Mouse (Mus musculus) naive thymus-derived CD4-positive, alpha-beta T cell, adult 2 months (primary cell): ENCODE measurements around the gene Adssl1.

ENCODE experiments used
- DNase-seq: peaks from one replicate; pipeline ENCODE4 v3.0.0-alpha.2; 2011; ENCODE audit warnings: low read depth

The Adssl1 gene

DNA sequence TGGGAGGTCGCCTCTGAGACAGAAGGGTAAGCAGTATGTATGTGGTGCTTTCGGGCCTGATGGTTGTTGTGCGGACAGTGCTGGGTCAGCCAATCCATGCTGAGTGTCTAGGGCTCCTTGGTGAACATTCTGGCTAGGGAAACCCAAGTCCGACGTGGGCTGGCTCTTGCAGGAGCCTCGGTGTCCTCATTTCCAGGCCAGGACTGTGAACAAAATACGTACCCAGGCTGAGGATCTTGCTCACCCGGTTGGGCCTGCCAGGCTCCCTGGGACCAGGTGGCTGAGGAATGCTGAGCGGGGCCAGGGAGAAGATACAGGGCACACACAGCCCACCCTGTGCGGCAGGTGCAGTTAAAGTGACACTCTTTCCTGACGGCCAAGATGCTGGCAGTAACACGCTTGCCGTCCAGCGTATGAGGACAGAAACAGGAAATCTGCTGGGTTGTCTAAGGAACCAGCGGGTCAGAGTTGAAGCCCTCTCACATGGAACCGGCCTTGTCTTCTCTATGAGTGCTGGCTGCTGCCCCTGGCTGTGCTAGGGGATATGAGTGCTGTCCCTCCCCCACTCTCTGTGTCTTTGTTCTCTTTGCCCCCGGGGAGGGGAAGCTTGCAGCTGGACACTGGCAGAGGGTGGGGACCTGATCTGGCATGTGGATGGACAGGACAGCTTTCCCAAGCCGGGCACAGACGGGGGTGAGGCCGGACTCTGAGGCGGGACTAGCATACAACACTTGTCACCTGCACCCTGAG lies 26.7 kb upstream of the Adssl1 start:
- no peak for DNase-seq

DNA sequence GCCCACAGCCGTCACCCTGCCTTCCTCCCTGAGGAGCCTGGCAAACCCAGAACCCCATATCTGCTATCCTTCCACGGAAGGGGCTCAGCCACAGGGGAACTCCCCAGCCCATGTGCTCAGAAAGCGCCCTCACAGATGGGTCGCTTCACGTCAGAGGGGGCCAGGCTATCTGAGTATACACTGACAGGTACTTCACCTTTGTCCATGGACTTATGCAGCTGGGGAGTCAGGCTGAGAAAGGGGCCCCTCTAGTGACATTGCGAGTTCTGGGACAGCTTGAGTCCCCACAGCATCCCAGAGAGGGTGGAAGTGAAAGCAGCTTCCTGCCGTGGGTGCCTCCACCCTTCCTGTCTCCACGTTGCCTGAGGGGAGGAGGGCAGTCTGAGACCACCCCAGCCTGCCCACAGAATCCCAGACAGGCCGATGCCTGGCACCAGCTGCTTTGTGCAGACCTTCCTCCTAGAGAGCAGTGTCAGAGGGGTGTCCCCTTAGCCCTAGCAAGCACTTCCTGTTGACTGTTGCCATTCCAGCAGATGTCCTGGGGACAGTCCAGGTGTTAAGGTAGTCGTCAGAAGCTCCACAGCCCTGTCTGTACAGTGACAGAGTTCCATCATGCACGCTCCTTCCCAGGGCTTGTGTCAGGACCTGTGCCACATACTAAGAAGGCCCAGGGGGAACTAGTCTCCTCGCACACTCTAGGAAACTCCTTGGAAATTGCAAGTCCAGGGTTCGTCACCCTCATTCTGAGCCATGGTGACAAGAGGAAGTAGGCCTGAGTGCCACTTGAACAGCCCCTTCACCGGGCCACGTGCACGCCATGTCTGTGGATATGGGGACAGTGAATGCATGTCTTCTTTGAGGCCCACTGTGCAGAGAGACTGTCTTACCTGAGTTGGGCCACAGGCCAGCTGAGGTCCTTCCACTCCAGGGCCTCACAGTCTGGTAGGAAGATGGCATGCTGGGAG lies 25.6 kb upstream of the Adssl1 start:
- DNase-seq = peak; percentile 59

DNA sequence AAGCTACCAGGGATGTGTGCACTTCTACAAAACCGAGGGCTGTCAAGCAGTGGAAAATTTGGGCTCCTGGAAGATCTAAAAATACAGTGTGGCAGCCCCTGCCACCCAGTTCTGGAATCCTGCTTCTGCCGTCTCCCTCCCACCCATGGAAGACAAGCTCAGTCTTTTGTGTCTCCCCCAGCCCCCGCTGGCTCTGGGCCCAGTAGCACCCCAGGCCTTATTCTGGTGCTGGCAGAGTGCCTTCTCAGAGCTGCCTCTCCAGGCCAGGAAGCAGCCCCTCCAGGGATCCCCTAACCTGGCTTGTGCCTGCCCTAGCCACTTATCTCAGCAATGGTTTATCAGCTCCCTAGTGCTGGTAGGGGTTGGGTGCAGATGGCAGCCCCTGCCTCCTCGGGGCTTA lies 24.9 kb upstream of the Adssl1 start:
- no peak for DNase-seq

DNA sequence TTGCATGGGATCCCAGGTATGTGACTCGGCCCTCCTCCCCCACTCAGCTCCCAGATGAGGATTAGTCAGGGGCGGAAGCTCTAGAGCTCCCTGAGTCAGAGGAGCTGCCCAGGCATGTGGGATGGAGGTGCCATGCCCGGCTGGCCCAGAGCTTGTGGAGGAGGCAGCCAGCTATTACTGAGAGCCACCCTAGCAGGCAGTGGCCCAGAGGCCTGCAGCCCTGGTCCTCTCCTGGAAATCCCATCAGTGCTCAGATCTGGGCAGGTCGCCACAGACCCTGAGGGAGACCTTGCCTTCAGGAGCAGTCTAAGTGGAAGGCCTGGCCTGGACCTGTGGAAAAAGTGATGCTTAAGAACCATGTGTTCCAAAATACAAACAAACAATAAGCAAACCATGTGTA lies 24.2 kb upstream of the Adssl1 start:
- DNase-seq = no peak

DNA sequence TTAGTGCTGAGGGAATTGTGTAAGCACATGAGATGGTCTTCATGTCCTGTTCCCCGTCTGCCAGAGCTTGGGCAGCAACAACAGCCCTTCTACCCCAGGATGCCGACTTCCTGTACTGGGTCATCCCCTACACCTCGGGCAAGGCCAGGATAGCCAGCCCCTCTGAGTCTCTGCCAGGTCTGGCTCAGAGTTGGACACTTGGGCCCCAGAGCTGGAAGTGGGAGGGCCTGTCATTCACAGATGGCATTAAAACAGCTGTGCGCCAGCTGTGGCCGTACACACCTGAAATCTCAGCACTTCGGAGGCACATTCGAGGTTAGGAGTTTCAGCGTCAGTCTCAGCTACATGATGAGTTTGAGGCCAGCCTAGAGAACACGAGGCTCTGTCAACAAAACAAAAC lies 23.4 kb upstream of the Adssl1 start:
- DNase-seq = no peak

DNA sequence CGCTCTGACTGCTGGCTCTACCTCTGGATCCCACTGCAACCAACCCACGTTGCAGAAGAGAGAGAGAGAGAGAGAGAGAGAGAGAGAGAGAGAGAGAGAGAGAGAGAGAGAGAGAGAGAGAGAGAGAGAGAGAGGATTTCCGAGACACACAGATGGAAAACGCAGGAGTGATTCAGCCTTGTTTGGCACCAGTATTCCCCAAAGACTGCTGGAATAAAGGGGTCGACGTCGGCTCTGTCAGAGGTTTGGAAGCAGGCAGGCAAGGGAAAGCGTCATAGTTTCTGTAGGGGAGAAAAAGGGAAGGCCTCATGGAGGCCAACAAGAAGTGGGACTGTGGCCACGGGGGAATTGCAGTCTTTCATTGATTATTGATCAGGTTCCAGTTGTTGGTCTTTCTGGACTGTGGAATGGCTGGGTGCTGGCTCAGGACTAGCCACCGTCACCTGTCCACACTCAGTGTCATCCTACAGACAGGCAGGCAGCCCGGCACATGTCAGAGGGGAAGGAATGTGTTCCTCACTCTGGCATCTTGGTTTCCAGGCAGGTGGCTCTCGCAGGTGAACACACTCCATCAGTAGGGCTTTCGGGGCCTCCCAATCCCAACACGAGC lies 22.8 kb upstream of the Adssl1 start:
- DNase-seq = no peak

DNA sequence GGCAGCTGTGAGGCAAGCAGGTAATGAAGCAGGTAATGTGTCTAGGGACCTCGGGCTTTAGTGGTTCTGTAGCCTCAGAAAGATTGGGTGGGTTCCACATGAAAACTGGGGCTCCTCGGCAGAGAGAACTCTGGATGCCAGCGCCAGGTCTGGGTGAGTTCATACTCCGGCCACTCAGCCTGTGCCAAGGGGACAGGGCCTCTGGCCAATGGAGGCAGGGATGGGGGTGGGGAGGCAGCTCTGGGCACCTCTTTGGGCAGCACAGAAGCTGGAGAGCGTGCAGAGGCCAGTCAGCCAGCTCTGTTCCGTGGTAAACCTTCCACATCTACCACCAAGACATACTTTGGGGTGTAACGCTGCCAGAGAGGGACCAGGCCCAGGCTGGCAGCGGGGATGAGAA lies 22.2 kb upstream of the Adssl1 start:
- DNase-seq = no peak

DNA sequence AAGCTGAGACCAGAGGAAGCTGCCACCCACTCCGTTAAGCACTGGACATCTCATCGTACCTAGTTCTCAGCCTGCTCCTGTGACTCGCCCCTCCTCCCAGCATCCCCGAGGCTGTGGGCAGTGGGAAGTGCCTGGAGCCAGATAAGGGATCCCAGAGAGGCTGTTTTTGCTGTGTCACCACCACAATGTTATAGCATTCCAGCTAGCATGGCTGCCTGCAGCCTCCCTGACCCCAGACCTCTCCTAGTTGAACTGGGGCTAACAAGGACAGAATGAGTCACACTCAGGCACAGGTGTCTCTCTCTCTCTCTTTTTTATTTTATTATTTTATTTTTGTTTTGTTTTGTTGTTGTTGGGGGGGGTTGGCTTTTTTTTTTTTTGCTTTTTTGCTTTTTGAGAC lies 20.6 kb upstream of the Adssl1 start:
- no peak for DNase-seq

DNA sequence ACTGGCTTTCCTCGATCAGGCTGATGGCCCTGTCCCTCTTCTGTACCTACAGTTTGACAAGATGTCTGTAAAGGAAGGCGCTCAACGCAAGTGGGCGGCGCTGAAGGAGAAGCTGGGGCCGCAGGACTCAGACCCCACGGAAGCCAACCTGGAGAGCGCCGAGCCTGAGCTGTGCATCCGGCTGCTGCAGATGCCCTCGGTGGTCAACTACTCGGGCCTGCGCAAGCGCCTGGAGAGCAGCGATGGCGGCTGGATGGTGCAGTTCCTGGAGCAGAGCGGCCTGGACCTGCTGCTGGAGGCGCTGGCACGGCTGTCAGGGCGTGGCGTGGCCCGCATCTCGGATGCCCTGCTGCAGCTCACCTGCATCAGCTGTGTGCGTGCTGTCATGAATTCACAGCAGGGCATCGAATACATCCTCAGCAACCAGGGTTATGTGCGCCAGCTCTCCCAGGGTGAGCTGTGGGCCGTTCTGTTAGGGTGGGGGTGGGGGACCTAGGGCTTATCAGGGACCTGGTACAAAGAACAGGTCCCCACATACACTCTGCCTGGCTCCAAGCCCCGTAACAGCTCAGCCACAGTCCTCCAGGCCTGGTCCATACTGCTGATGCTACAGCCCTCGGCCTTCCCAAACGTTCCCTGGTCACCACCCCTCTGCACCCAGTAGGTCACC lies 19.8 kb upstream of the Adssl1 start:
- DNase-seq = no peak

DNA sequence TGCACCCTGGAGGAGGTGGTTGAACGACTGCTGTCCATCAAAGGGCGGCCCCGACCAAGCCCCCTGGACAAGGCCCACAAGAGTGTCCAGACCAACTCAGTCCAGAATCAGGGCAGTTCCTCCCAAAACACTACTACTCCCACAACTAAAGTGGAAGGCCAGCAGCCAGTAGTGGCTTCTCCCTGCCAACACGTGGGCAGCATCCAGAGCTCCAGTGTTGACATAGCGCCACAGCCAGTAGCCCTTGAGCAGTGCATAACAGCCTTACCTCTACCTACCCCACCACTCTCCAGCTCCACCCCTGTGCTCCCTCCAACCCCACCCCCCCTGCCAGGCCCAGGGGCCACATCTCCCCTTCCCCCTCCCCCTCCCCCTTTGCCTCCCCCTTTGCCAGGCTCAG lies 15.8 kb upstream of the Adssl1 start:
- no peak for DNase-seq

DNA sequence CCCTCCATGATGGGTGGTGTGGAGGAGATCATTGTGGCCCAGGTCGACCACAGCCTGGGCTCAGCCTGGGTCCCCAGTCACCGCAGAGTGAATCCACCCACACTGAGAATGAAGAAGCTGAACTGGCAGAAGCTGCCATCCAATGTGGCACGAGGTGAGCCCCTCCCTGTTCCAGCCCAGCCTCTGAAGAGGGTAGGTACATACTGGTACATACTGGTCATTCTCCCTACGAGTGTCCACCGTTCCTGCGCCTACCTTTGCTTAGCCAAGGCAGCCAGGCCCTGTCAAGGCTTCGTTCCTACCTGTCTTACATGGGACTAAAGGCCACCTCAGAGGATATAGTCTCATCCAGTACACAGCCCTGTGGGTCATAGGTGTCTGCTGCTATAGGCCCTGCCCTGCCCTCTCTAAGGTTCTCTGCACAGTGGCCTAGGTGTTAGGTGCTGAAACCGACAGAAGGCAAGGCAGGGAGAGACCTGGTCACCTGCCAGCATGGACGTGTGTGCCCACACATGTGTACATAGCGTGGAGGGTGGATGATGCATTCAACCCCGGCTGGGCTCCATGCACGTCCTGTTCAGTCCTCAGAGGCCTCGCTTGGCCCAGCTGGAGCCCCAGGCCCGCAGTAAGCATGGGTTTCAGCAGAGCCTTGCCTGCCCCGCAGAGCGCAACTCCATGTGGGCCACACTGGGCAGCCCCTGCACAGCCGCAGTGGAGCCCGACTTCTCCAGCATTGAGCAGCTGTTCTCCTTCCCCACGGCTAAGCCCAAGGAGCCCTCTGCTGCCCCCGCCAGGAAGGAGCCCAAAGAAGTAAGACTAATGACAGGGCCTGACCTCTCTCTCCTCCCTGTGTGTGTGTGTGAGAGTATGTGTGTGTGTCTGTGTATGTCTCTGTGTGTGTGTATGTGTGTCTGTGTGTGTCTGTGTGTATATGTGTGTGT lies 14.9 kb upstream of the Adssl1 start:
- no peak for DNase-seq

DNA sequence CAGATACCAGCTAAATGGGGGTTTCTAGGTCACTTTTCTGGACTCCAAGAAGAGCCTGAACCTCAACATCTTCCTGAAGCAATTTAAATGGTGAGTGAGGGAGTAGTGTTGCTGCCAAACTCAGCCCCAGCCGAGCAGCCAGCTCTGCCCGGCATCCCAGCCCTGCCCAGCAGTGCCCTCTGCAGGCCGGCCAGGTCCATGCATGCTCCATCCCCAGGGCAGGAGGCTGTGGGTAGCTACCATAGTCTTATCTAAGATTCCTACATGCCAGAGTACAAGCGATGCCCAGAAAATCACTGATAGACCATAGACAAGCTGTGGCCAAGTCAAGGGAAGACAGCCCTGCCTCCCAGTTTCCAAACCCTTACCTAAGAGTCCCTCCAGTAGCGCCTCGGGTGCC lies 14.1 kb upstream of the Adssl1 start:
- DNase-seq = peak; percentile 78

DNA sequence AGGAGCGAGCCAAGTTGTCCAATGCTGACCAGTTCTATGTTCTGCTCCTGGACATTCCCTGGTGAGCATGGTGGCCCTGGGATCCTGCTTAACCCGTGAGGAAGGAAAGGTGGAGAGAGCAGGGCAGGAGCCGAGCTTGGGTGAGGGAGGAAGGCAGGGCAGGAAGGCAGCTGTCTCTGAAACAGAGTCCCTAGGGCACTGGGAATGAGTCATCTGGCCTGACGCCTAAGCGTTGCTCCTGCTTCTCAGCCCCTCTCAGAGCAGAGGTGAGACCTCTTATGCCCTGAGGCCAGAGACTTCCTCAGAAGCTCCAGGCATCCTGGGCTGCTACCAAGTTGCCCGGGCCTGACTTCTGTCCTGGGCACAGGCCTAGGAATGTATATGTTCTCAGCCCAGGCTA lies 12.8 kb upstream of the Adssl1 start:
- DNase-seq = no peak

DNA sequence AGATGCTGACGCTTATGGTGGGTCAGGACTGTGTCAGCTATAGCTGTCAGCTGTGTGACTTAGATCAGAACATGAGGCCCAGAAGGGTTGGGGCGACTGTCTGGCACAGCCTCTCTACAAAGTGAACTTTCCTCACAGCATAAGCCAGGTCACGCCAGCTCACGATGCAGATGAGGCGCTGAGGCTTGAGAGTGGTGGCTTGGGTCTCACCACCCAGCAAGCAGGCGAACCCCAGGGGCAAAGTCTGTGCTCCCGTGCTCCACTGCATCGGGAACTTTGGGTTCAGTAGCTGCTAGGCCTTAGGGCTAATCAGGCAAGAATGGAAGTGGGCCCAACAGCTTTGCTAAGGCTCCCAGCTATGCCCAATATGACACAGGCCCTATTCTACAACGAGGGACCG lies 10.8 kb upstream of the Adssl1 start:
- DNase-seq = no peak

DNA sequence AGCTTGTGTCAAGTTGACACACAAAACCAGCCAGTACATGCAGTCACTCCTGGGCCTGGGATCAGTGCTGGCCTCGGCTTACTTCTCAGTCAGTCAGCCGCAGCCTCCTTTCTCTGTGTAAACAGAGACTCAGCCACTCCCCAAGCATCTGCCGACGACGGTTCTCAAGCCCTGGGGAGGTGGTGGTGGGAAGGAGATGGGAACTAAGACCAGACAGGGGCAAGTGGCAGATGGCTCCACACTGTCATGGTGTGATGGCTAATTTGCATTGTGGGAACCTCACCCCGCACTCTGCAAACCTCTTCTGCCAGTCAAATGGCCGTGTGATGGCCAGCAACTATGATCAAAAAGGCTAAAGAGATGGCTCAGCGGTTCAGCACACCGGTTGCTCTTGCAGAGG lies 3.2 kb upstream of the Adssl1 start:
- DNase-seq = no peak

DNA sequence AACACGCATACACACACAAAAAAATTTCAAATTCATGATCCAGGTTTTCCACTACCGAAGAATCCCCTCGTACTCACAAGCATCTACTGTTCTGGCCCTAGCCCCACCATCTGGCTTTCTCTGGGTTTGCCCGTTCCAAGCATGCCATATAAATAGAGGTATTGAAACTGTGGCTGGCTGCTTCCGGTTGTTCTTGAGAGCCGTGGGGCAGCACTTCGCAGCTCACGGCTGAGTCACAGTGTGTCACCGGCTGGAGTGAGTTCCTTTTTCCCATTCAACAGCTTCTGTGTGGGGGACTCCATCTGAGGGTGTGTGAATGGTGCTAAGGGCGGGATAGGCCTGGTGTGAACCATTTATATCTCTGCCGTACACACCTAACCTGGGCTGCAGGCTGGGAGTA lies 2.7 kb upstream of the Adssl1 start:
- DNase-seq = peak; percentile 56

DNA sequence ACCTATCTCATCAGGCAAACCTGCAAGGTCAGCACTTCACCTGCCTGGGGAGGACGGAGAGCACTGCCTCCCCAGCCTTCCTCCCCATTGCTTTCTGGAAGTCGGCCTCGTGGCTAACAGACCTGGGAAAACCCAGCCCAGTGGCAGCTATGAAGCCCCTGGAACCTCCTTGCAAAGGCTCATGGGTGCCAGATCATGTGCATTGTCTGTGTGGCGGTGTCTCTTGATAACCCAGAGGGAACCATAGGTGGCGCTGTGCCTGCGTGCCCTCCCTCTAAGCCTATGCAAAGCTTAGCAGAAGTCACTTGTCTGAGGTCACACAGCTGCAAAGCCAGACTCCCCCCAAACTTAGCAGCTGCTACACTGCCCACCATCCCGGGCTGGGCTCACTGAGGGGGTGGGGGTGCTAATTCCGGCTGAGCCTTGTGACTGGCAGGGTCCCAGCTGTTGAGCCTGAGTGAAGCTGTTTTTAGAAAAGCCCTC lies 1.9 kb upstream of the Adssl1 start:
- DNase-seq = peak; percentile 85

DNA sequence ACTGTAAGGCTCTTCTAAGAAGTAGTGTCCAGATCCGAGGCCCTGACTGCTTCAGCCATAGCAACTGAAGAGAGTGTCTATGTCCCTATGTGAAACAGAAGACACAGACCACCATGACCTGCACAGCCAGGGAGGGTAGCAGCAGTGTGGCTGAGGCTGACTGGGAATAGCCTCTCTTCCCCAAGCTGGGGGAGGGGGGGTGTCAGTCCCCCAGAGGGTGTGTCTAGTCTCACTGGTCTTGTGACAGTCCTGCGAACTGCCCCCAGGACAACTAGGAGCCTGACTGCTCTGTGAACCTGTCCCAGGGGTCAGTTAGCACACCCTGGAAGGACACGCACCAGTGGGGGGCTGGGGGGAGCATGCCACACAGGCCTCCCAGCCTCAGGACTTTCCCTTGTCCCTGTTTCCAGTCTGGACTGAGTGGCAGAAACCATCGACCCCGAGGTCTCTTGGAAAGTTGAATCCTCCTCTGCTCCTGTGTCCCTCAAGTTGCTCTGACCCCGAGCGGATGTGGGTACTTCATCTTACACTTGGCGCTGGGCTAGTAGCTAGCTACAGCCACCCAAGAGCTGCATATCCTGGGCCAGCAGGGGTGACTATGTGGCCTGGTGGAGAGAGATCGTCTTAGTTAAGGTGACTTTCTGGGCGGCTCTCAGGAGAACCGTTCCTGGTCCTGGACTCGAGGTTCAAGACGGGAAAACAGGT lies 712 bp upstream of the Adssl1 start:
- DNase-seq = peak; percentile 60

DNA sequence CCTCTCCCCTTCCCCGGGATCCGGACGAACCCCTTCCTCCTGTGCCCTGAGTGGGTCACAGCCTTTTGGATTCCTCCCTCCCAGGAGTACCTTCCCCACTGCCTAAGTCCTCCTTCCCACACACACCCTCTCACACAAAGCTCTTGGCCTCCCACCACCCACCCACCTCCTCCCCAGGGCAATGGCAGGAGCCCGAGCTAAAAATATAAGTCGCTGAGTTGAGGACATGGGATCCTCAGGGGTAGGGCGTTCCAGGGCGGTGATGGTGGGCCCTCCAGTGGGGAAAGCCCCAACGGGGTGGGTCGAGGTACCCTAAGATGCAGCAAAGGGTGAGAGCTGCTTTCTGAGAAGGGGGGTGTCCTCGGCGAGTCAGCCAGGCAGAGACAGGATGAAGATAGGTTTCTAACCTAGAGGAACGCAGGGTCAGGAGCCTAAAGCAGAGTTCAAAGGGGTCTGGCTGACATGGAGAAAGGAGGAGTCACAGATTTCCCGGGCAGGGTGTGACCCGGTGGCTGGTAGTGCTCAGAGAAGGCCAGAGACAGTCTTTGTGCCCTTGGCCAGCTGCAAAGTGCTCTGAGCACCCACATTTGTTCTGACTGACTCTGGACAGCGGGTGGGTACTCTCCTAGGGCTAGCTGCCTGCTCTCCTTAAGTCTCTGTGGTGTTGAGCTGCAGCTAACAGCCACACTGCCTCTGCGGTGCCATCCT lies 663 bp downstream of the Adssl1 start:
- DNase-seq = peak; percentile 42

DNA sequence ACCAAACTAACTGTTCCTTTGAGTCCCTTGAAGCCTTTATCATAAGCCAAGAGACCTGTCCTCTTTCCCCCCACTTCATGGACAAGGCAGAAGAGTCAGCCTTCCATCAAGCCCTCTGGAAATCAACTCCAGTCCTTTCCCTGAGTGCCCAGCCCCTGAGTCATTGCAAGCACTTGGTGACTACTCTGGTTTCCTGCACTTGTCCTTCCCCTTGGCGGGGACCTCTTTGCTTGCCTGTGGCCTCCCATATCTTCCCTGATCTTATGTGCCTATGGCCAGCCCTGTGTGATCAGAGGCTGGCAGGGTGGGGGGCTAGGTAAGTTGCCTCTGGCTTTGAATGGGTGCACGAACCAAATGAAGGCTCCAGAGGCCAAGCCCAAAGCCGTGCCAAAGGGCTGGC lies 2.1 kb downstream of the Adssl1 start:
- DNase-seq = no peak
